Mouse (Mus musculus): ENCODE results near the gene Esr2.

DNA sequence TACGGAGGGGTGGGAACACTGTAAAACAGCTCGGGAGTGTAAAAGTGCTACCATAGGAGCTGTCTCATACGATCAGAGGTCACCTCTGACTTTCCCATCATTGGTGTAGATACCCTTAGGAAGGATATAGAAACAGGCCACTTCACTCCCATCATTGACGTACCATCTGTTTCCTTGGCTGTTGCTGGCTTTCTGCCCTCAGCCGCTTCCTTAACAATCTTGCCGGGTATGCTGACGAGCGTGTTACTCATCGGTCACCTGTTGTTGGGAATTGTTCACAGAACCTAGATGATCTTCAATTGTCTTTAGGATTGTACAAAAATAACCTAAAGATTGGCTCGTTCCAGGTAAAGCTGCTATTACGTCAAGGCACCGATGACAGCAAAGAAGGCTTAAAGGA is 74.4 kb downstream of the Esr2 start:
- no peak for TF ChIP-seq NANOG (IDR thresholded peaks at IDR 0.05; ENCODE audit: borderline replicate concordance, low read length)
- no peak for TF ChIP-seq CTCF (conservative IDR thresholded peaks at IDR 0.05; ENCODE audit: low read length)
- no peak for TF ChIP-seq POU5F1 (IDR thresholded peaks at IDR 0.05; ENCODE audit: borderline replicate concordance, low read length)

All from E14TG2a.4 (cell line).